ENCODE assay signal across 24 mouse cellular contexts in genomic region chr16:13012863-13013262, GRCm38 (mm10).
"Had no signal": no experiment of that assay in that cellular context is flagged by ENCODE, and none has a peak within 500 bp of the region (broad histone marks: within the 10 kb centered on the region; RNA-seq: fewer than 3 reads in every experiment).

No protein-coding gene starts in this region.

- H3K36me3 ChIP-seq: kidney, embryonic 15.5 days; limb, embryonic 12.5 days; limb, embryonic 15.5 days; midbrain, embryonic 10.5 days; midbrain, embryonic 13.5 days; neural tube, embryonic 13.5 days had no signal

- ATAC-seq: liver, postnatal 0 days; lung, postnatal 0 days; midbrain, embryonic 13.5 days; midbrain, embryonic 16.5 days had no signal

- H3K27ac ChIP-seq: kidney, embryonic 15.5 days; limb, embryonic 12.5 days; limb, embryonic 15.5 days; liver, embryonic 14.5 days; macrophage; midbrain, embryonic 10.5 days; midbrain, embryonic 13.5 days; neural tube, embryonic 13.5 days; stomach, postnatal 0 days had no signal

- H3K4me3 ChIP-seq: kidney, embryonic 15.5 days; limb, embryonic 12.5 days; limb, embryonic 15.5 days; megakaryocyte, embryonic 14.5 days; midbrain, embryonic 10.5 days; midbrain, embryonic 13.5 days; myocyte; neural tube, embryonic 13.5 days had no signal

- H3K4me1 ChIP-seq: limb, embryonic 12.5 days; limb, embryonic 15.5 days; megakaryocyte, embryonic 14.5 days; midbrain, embryonic 13.5 days had no signal

- H3K4me2 ChIP-seq: kidney, embryonic 15.5 days; limb, embryonic 12.5 days; limb, embryonic 15.5 days; liver, embryonic 11.5 days; lung, embryonic 14.5 days; midbrain, embryonic 13.5 days; neural tube, embryonic 13.5 days had no signal

- DNase-seq: kidney, postnatal 14 days; kidney, postnatal 4 days; left cerebral cortex, postnatal 4 days; liver, postnatal 0 days; lung, embryonic 14.5 days; retina, postnatal 1 day; right cerebral cortex, postnatal 25 days; thymus, adult 2 months; thymus, postnatal 14 days; thymus, postnatal 4 days had no signal

- H3K9ac ChIP-seq: kidney, embryonic 15.5 days; limb, embryonic 12.5 days; limb, embryonic 15.5 days; liver, embryonic 14.5 days; liver, postnatal 0 days; lung, embryonic 14.5 days; midbrain, embryonic 13.5 days; neural tube, embryonic 13.5 days had no signal

- H3K9me3 ChIP-seq: kidney, embryonic 15.5 days; limb, embryonic 12.5 days; limb, embryonic 15.5 days; megakaryocyte, embryonic 14.5 days; midbrain, embryonic 10.5 days; midbrain, embryonic 13.5 days; neural tube, embryonic 13.5 days had no signal

- H3K27me3 ChIP-seq: kidney, embryonic 15.5 days; limb, embryonic 12.5 days; limb, embryonic 15.5 days; megakaryocyte, embryonic 14.5 days; midbrain, embryonic 13.5 days; neural tube, embryonic 13.5 days had no signal
